Mouse (Mus musculus) liver, embryonic 14.5 days (tissue): ENCODE results near the gene Kctd4.

ENCODE experiments used
- CTCF ChIP-seq: IDR thresholded peaks from 2 replicates; pipeline ENCODE4 v1.5.1; 2016; ENCODE audit warnings: antibody characterized with exemption, low read depth, control low read depth
- EP300 ChIP-seq: IDR thresholded peaks from 2 replicates; pipeline ENCODE4 v1.6.1; 2016; ENCODE audit warnings: antibody characterized with exemption, low read depth

GRCm38 (mm10) chr14:75964433-75964832, 9.6 kb downstream of the Kctd4 start:
- TF ChIP-seq CTCF (no peak), EP300 (no peak)
